Mouse (Mus musculus): ENCODE measurements around the gene Nrbp1. TPM values are rescaled to one million over a fixed set of nuclear protein-coding genes. Genes with fewer than 3 reads are reported as not detected.

Gene Nrbp1
- polyA plus RNA-seq, 1 experiment from 2014 or later, result 148 TPM

- peaks cover 17% of the 10 kb centered on the region for H3K4me1 ChIP-seq
- peaks cover 83% of the 10 kb centered on the region for H3K36me3 ChIP-seq
- no peak overlapping the region for H3K4me3 ChIP-seq
- 96% methylated on average over 8 of the region's 8 CpGs for WGBS
- no peak overlapping the region for H3K27ac ChIP-seq
- no peak for ATAC-seq (ENCODE audit: low FRiP score)
- H3K9me3 ChIP-seq (replicated peaks), result no peaks in the 10 kb centered on the region
- H3K4me2 ChIP-seq (replicated peaks), result no peak overlapping the region
- no peak overlapping the region for H3K9ac ChIP-seq
- peaks cover 6% of the 10 kb centered on the region; the same call in 1 of the 2 replicates for H3K27me3 ChIP-seq
Measured at GRCm38 (mm10) chr5:31253806-31254205, 13.1 kb downstream of the Nrbp1 start.

GRCm38 (mm10) chr5:31254452-31254851 lies 13.8 kb downstream of the Nrbp1 start:
- no peak overlapping the region for H3K4me2 ChIP-seq (replicated peaks)
- H3K9ac ChIP-seq, result no peak overlapping the region
- H3K4me1 ChIP-seq, result peaks cover 17% of the 10 kb centered on the region
- peaks cover 6% of the 10 kb centered on the region; the same call in 1 of the 2 replicates for H3K27me3 ChIP-seq
- peaks cover 81% of the 10 kb centered on the region for H3K36me3 ChIP-seq
- no peaks in the 10 kb centered on the region for H3K9me3 ChIP-seq (replicated peaks)
- 91% methylated on average over 7 of the region's 7 CpGs for WGBS
- H3K4me3 ChIP-seq, result no peak overlapping the region
- ATAC-seq (ENCODE audit: low FRiP score), result no peak
- no peak overlapping the region for H3K27ac ChIP-seq

GRCm38 (mm10) chr5:31254901-31255300 lies 14.2 kb downstream of the Nrbp1 start:
- Histone ChIP-seq H3K4me1 (peaks cover 17% of the 10 kb centered on the region), H3K27ac (no peak overlapping the region), H3K9me3 (replicated peaks) (no peaks in the 10 kb centered on the region), H3K4me3 (no peak overlapping the region), H3K4me2 (replicated peaks) (no peak overlapping the region), H3K9ac (no peak overlapping the region), H3K27me3 (peaks cover 6% of the 10 kb centered on the region; the same call in 1 of the 2 replicates), H3K36me3 (peaks cover 81% of the 10 kb centered on the region)
- WGBS, result 89% methylated on average over 8 of the region's 8 CpGs
- no peak for ATAC-seq (ENCODE audit: low FRiP score)

- peaks cover 17% of the 10 kb centered on the region for H3K4me1 ChIP-seq
- H3K4me3 ChIP-seq, result no peak overlapping the region
- peaks cover 6% of the 10 kb centered on the region; the same call in 1 of the 2 replicates for H3K27me3 ChIP-seq
- 93% methylated on average over 2 of the region's 2 CpGs for WGBS
- ATAC-seq (ENCODE audit: low FRiP score), result no peak
- H3K36me3 ChIP-seq, result peaks cover 81% of the 10 kb centered on the region
- H3K4me2 ChIP-seq (replicated peaks), result no peak overlapping the region
- H3K27ac ChIP-seq, result no peak overlapping the region
- no peaks in the 10 kb centered on the region for H3K9me3 ChIP-seq (replicated peaks)
- H3K9ac ChIP-seq, result no peak overlapping the region
Measured at GRCm38 (mm10) chr5:31255381-31255780, 14.7 kb downstream of the Nrbp1 start.

- H3K27me3 ChIP-seq, result peaks cover 6% of the 10 kb centered on the region; the same call in 1 of the 2 replicates
- H3K9me3 ChIP-seq (replicated peaks), result no peaks in the 10 kb centered on the region
- WGBS, result 94% methylated on average over 2 of the region's 2 CpGs
- H3K4me2 ChIP-seq (replicated peaks), result no peak overlapping the region
- H3K4me1 ChIP-seq, result peaks cover 16% of the 10 kb centered on the region
- H3K36me3 ChIP-seq, result peaks cover 81% of the 10 kb centered on the region
- no peak overlapping the region for H3K9ac ChIP-seq
- ATAC-seq (ENCODE audit: low FRiP score), result no peak
- no peak overlapping the region for H3K4me3 ChIP-seq
- H3K27ac ChIP-seq, result no peak overlapping the region
Measured at GRCm38 (mm10) chr5:31255971-31256370, 15.3 kb downstream of the Nrbp1 start.

DNA sequence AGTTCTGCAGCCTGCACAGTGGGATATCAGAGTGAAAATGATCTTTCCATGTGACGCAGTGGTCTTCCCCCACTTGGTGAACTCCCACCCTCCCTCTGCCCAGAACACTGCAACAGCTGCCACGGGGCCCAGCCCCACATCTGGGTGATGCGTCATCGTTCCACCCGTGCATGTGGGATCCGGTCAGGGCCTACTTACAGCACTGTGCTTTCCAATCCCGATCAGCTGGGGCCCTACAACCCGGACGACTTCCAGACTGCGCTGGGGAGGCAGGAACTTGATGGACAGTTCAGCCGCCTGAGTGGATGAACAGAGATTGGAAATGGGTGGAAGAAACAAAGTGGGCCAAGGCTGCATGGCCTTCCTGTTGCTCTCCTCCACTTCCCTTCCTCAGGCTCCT lies 17.0 kb downstream of the Nrbp1 start:
- Histone ChIP-seq H3K27me3 (no peaks in the 10 kb centered on the region), H3K4me3 (no peak overlapping the region), H3K9me3 (replicated peaks) (no peaks in the 10 kb centered on the region), H3K27ac (no peak overlapping the region), H3K9ac (no peak overlapping the region), H3K4me1 (0 out of 2 replicates have a peak, but pooled peaks cover 3% of the 10 kb centered on the region), H3K4me2 (replicated peaks) (no peak overlapping the region), H3K36me3 (peaks cover 80% of the 10 kb centered on the region)
- ATAC-seq (ENCODE audit: low FRiP score), result no peak
- WGBS, result 91% methylated on average over 11 of the region's 11 CpGs

DNA sequence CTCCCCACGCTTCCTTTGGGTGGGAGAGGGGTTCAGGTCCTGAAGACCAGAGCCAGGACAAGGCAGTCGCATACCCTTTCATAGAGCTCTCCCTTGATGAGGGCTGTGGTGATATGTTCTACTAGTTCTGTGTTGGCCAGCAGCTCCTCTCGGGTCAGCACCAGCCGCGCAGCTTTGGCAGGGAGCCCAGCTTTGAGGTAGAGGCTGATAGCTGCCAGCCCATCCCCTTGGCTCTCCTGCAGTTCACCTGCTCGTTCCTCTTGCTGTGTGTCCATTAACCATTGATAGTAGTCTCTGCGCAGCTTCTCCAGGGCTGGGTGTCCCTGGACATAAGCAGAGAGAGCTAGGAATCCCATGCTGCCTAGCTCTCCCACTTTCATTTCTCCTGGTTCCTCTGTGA lies 25.4 kb downstream of the Nrbp1 start:
- Histone ChIP-seq H3K4me1 (no peaks in the 10 kb centered on the region), H3K36me3 (peaks cover 88% of the 10 kb centered on the region), H3K4me2 (replicated peaks) (no peak overlapping the region), H3K27ac (no peak overlapping the region), H3K9ac (no peak overlapping the region), H3K4me3 (no peak overlapping the region), H3K9me3 (replicated peaks) (no peaks in the 10 kb centered on the region), H3K27me3 (no peaks in the 10 kb centered on the region)
- WGBS, result 92% methylated on average over 7 of the region's 7 CpGs
- ATAC-seq (ENCODE audit: low FRiP score), result no peak

- WGBS, result 65% methylated on average over 6 of the region's 6 CpGs
- no peaks in the 10 kb centered on the region for H3K9me3 ChIP-seq (replicated peaks)
- H3K4me1 ChIP-seq, result no peaks in the 10 kb centered on the region
- H3K9ac ChIP-seq, result no peak overlapping the region
- no peaks in the 10 kb centered on the region for H3K27me3 ChIP-seq
- no peak overlapping the region for H3K4me3 ChIP-seq
- no peak overlapping the region for H3K27ac ChIP-seq
- H3K4me2 ChIP-seq (replicated peaks), result no peak overlapping the region
- ATAC-seq (ENCODE audit: low FRiP score), result no peak
- H3K36me3 ChIP-seq, result peaks cover 81% of the 10 kb centered on the region
Measured at GRCm38 (mm10) chr5:31267686-31268085, 27.0 kb downstream of the Nrbp1 start.

DNA sequence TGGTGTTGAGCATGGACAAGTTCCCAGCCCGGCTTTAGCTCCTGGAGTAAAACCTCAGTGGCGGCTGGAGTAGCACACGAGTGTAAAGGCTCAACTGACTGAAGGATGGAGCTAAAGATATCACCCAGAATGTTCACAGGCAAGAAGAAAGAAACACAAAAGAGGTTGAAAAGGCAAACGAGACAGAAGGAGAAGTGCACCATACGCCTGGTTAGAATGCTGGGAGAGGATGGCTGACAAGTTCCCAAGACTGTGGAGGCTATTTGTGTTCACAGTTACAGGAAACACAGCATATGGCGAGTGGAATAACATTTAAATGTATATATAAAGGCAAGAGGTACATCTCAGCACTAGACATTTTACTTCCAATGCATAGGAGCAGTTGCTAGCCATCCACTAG lies 32.4 kb downstream of the Nrbp1 start:
- WGBS, result 85% methylated on average over 6 of the region's 6 CpGs
- Histone ChIP-seq H3K36me3 (peaks cover 56% of the 10 kb centered on the region), H3K4me1 (no peaks in the 10 kb centered on the region), H3K4me3 (no peak overlapping the region), H3K4me2 (replicated peaks) (no peak overlapping the region), H3K27ac (no peak overlapping the region), H3K27me3 (no peaks in the 10 kb centered on the region), H3K9ac (no peak overlapping the region), H3K9me3 (replicated peaks) (no peaks in the 10 kb centered on the region)
- no peak for ATAC-seq (ENCODE audit: low FRiP score)

DNA sequence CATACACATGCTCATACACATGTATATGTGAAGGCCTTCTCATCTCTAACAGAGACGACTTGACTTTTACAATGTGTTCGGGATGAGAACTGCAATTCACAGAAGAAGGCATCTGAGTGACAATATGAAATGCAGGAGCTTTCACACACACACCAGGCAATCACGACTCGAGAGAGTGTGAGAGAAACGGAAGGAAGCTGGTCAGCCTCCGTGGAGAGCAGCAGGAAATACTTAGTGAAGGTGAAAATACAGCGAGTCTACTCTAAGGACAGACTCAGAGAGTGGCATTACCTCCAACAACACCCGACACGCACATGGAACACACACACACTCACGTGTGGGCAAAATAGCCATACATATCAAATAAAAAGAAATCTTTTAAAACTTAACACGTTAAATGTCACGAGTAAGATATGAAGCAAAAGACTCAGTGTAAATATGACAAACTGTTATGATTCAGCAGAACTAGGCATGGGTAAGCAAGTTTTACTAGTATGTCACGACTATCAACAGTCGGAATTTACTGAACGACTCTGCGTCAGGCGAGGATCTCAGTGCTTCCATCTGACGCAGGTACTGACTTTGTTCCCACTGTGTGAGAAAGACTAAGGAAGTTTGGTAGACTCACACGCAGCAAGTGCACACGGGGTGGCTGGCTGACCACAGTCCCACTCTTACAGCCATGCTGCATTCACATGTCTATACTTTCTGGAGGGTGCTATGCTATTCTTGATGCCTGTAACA lies 38.8 kb downstream of the Nrbp1 start:
- Histone ChIP-seq H3K9me3 (replicated peaks) (no peaks in the 10 kb centered on the region), H3K27ac (no peak overlapping the region), H3K4me2 (replicated peaks) (no peak overlapping the region), H3K27me3 (no peaks in the 10 kb centered on the region), H3K4me3 (no peak overlapping the region), H3K4me1 (no peaks in the 10 kb centered on the region), H3K9ac (no peak overlapping the region), H3K36me3 (peaks cover 69% of the 10 kb centered on the region)
- WGBS, result 89% methylated on average over 20 of the region's 20 CpGs
- ATAC-seq (ENCODE audit: low FRiP score), result no peak

DNA sequence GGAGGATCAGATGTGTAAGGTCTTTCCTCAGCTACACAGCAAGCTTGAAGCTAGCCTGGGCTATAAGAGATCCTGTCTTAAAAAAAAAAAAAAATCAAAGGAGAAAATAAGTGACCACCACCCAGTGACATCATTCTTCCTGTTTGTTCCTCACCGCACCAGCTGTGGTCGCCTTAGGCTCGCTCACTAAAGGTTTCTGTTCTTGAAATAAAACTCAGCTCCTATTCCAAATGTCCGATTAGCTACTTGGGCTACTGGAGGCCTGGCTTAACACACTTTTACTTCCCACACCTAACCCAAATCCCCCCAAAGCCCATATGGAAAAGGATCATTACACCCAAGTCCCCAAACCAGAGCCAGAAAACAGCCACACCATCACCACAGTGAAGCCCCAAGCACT lies 47.6 kb downstream of the Nrbp1 start:
- no peak overlapping the region for H3K4me2 ChIP-seq (replicated peaks)
- 93% methylated on average over 4 of the region's 4 CpGs for WGBS
- H3K4me1 ChIP-seq, result peaks cover 14% of the 10 kb centered on the region; the same call in 1 of the 2 replicates
- H3K9me3 ChIP-seq (replicated peaks), result no peaks in the 10 kb centered on the region
- H3K27me3 ChIP-seq, result no peaks in the 10 kb centered on the region
- H3K9ac ChIP-seq, result no peak overlapping the region
- peaks cover 40% of the 10 kb centered on the region for H3K36me3 ChIP-seq
- no peak overlapping the region for H3K27ac ChIP-seq
- no peak for ATAC-seq (ENCODE audit: low FRiP score)
- H3K4me3 ChIP-seq, result no peak overlapping the region

DNA sequence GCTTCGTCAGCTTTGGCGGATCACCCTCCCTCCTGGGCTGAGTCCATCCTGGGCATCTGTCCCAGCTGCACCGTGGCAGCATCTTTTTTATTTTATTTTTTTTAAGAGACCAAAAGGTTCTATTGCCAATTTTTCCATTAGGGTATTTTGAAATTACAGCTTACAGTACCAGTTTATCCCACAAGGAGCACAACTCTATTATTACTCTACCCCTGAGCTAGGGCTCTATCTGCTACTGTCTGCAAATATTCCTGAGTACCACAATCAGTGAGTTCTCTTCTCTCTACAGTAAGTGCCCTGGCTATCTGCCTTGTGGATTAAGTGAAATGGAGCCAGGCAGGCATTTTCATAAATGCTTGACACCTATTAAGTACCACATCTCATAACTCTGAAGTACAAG lies 48.0 kb downstream of the Nrbp1 start:
- no peak for ATAC-seq (ENCODE audit: low FRiP score)
- 85% methylated on average over 3 of the region's 3 CpGs for WGBS

More for the DNA sequence above, 48.0 kb downstream of the Nrbp1 start:
- Histone ChIP-seq H3K4me1 (peaks cover 14% of the 10 kb centered on the region; the same call in 1 of the 2 replicates), H3K9ac (no peak overlapping the region), H3K27me3 (no peaks in the 10 kb centered on the region), H3K4me2 (replicated peaks) (no peak overlapping the region), H3K36me3 (peaks cover 40% of the 10 kb centered on the region), H3K4me3 (no peak overlapping the region), H3K9me3 (replicated peaks) (no peaks in the 10 kb centered on the region), H3K27ac (no peak overlapping the region)

Data from hindbrain, embryonic 12.5 days (tissue).